Mouse (Mus musculus) layer of hippocampus, postnatal 25 days (tissue): ENCODE measurements around the gene Med7. TPM values are rescaled to one million over a fixed set of nuclear protein-coding genes. Genes with fewer than 3 reads are reported as not detected.
"Not testable (repeated sequence)": the region's sequence is repeated elsewhere in the genome, so short reads cannot be mapped to it uniquely, and the experiment has no call there.

ENCODE experiments used
- DNase-seq, 2 experiments: peaks; one replicate each; pipeline ENCODE4 v3.0.0; 2022; ENCODE audit warnings: mixed read lengths in 2 of 2, low spot score in 1 of 2; ENCODE audit errors: extremely low spot score in 1 of 2
- total RNA-seq, 2 experiments: library from RNA; stranded (reverse); gene quantifications; 2 replicates each; pipeline ENCODE4 v1.2.3; 2021

Gene Med7
- total RNA-seq, 2 experiments from 2014 or later = 32.7 to 34.8 TPM

- DNase-seq = no peak
These were observed 15.4 kb upstream of the Med7 start for GRCm38 (mm10) chr11:46421086-46421888.

- DNase-seq = not testable (repeated sequence)
These were observed 8.6 kb upstream of the Med7 start for GRCm38 (mm10) chr11:46428131-46428530.

- no peak for DNase-seq
These were observed 6.6 kb upstream of the Med7 start for GRCm38 (mm10) chr11:46430123-46430522.

GRCm38 (mm10) chr11:46431129-46431528, 5.6 kb upstream of the Med7 start:
- peak; percentile 60 to 86 for DNase-seq

GRCm38 (mm10) chr11:46435363-46435762, 1.4 kb upstream of the Med7 start:
- DNase-seq = no peak

GRCm38 (mm10) chr11:46437459-46438000, 805 bp downstream of the Med7 start:
- no peak for DNase-seq

GRCm38 (mm10) chr11:46439005-46439543, 2.3 kb downstream of the Med7 start:
- no peak for DNase-seq

- no peak for DNase-seq
These were observed 5.0 kb downstream of the Med7 start for GRCm38 (mm10) chr11:46441774-46442173.

- no peak for DNase-seq
These were observed 6.4 kb downstream of the Med7 start for GRCm38 (mm10) chr11:46443152-46443551.

GRCm38 (mm10) chr11:46443979-46444378, 7.3 kb downstream of the Med7 start:
- DNase-seq = no peak

- DNase-seq = no peak
These were observed 9.4 kb downstream of the Med7 start for GRCm38 (mm10) chr11:46446150-46446549.

- no peak for DNase-seq
These were observed 11.1 kb downstream of the Med7 start for GRCm38 (mm10) chr11:46447644-46448484.

- DNase-seq = no peak
These were observed 12.8 kb downstream of the Med7 start for GRCm38 (mm10) chr11:46449461-46450080.

- no peak for DNase-seq
These were observed 17.8 kb downstream of the Med7 start, which contains the start of gene Havcr2 for GRCm38 (mm10) chr11:46454453-46455045. TSS of gene Havcr2 (plus strand) at chr11:46454935.

- no peak for DNase-seq
These were observed 23.2 kb downstream of the Med7 start for GRCm38 (mm10) chr11:46459960-46460359.

- DNase-seq = no peak
These were observed 24.6 kb downstream of the Med7 start for GRCm38 (mm10) chr11:46461362-46461761.

GRCm38 (mm10) chr11:46461931-46462330, 25.2 kb downstream of the Med7 start:
- DNase-seq = no peak

GRCm38 (mm10) chr11:46466878-46467277, 30.2 kb downstream of the Med7 start:
- no peak for DNase-seq

- DNase-seq = no peak
These were observed 37.5 kb downstream of the Med7 start for GRCm38 (mm10) chr11:46474220-46474619.

- DNase-seq = no peak
These were observed 42.6 kb downstream of the Med7 start for GRCm38 (mm10) chr11:46479311-46479710.
